Mouse (Mus musculus): ENCODE measurements around the gene Map4k2. TPM values are rescaled to one million over a fixed set of nuclear protein-coding genes. Genes with fewer than 3 reads are reported as not detected.

Gene Map4k2
- total RNA-seq, 2 experiments from 2014 or later = 18.4 to 21.4 TPM

GRCm38 (mm10) chr19:6398447-6399284 is 57.7 kb downstream of the Map4k2 start:
- peak; percentile 52 to 68 for DNase-seq (ENCODE audit: low spot score in 2 of 2)

GRCm38 (mm10) chr19:6399285-6400095 is 58.6 kb downstream of the Map4k2 start, which contains the start of gene Rasgrp2:
Gene Rasgrp2, plus strand, starts transcription at chr19:6399340.
- peak in 1 of 2 experiments; percentile 54 for DNase-seq (ENCODE audit: low spot score in 2 of 2)

GRCm38 (mm10) chr19:6400096-6401086 is 59.5 kb downstream of the Map4k2 start:
- DNase-seq (ENCODE audit: low spot score in 2 of 2) = peak in 1 of 2 experiments; percentile 18

GRCm38 (mm10) chr19:6401131-6401815 is 60.3 kb downstream of the Map4k2 start:
- peak; percentile 71 to 78 for DNase-seq (ENCODE audit: low spot score in 2 of 2)

- no peak for DNase-seq (ENCODE audit: low spot score in 2 of 2)
These were observed 61.0 kb downstream of the Map4k2 start for GRCm38 (mm10) chr19:6401951-6402350.

GRCm38 (mm10) chr19:6403869-6404268 is 62.9 kb downstream of the Map4k2 start:
- DNase-seq (ENCODE audit: low spot score in 2 of 2) = no peak

Small RNAs within 50 kb of the gene (microRNA-seq; reads per million reads assigned to microRNA genes)
- gene Mir6989 = not detected

Other genes with a start within 250 kb of the Map4k2 start
- under 1 TPM in 1 of 2 experiments, not detected in 1; 0.54 TPM for gene AC131692.1, start 246.7 kb upstream of the Map4k2 start, total RNA-seq (2021)
- under 1 TPM; 0.27 to 0.44 TPM for gene Naaladl1, start 235.4 kb upstream of the Map4k2 start, total RNA-seq (2021)
- 10 to 100 TPM; 14.8 to 16.2 TPM for gene Sac3d1, start 222.5 kb upstream of the Map4k2 start, total RNA-seq (2021)
- 10 to 100 TPM; 16.2 to 17.1 TPM for gene Snx15, start 212.8 kb upstream of the Map4k2 start, total RNA-seq (2021)
- gene Batf2, start 200.2 kb upstream of the Map4k2 start, total RNA-seq (2021) = under 1 TPM; 0.26 to 0.42 TPM
- 10 to 100 TPM; 60.2 to 61.7 TPM for gene Arl2, start 199.6 kb upstream of the Map4k2 start, total RNA-seq (2021)
- gene Majin, start 156.7 kb upstream of the Map4k2 start, total RNA-seq (2021) = not detected
- not detected for gene Gpha2, start 114.8 kb upstream of the Map4k2 start, total RNA-seq (2021)
- gene Ppp2r5b, start 105.3 kb upstream of the Map4k2 start, total RNA-seq (2021) = 10 to 100 TPM; 26.2 to 26.4 TPM
- gene Atg2a, start 99.5 kb upstream of the Map4k2 start, total RNA-seq (2021) = 10 to 100 TPM; 15.5 to 16.7 TPM
- 10 to 100 TPM; 91.3 to 93.9 TPM for gene Ehd1, start 64.4 kb upstream of the Map4k2 start, total RNA-seq (2021)
- 1 to 10 TPM; 6.9 to 7.7 TPM for gene Cdc42bpg, start 34.7 kb upstream of the Map4k2 start, total RNA-seq (2021)
- gene Men1, start 6.2 kb upstream of the Map4k2 start, total RNA-seq (2021) = 10 to 100 TPM; 23.6 to 24.5 TPM
- 100 to 1,000 TPM; 150 to 183 TPM for gene Sf1, start 22.6 kb downstream of the Map4k2 start, total RNA-seq (2021)
- 1,000 to 10,000 TPM; 2,079 to 2,155 TPM for gene Pygm, start 43.3 kb downstream of the Map4k2 start, total RNA-seq (2021)
- gene Rasgrp2, start 58.2 kb downstream of the Map4k2 start, total RNA-seq (2021) = 10 to 100 TPM; 37.4 to 40.2 TPM
- 1 to 10 TPM; 3.4 to 3.7 TPM for gene Nrxn2, start 77.6 kb downstream of the Map4k2 start, total RNA-seq (2021)
- not detected for gene Slc22a12, start 201.9 kb downstream of the Map4k2 start, total RNA-seq (2021)

All from gastrocnemius, postnatal 4 days (tissue).